Mouse (Mus musculus): Measurements from ENCODE around the gene Mrpl1.

Gene Mrpl1

DNA sequence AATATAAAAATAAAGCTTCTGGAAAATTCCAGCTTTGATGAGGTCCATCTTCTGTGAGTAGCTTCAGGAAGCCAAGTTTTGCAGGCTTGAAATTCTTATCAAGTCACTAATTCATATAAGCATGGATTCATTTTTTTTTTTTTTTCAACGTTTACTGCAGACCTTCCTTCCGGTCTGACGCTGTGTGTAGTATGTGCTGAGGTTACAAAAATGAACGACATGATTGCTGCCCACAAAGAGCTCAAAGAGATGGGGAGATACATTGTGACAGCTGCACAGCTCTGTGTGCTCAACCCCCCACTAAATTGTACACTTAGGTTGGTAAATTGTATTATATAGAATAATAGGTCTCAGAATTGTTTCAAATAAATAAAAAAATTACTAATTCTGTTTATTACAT, 750 bp upstream of the Mrpl1 start:
- no peak for DNase-seq

DNA sequence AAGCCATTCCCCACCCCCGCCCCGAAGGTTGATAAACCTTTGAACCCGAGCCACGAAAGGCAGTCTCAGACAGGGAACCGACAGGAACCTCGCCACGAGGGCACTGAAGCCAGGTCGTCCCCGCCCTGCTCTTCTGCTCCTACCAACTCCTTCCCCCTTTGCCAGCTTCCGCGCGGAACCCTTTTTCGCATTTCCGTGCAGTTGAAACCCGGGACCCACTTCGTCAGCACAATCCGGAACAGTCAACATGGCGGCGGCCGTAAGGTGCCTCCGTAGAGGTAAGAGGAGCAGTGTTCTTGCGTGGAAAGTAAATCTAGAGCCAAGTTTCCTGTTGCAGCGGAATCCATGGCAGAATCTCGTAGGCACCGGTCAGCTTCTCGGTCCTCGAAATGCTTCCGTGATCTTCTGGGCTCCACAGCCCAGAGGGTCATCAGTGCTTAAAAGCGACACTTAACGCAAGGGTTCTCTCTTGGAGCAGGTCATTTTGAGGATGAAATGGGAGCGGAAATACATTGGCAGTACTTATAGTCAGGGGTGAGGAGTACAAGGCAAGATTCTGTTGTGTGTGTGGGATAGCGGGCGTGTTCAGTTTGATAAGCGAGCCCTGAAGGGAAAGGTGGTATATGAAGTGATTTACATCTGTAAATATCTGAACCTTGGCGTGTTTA, 757 bp downstream of the Mrpl1 start:
- peak; percentile 92 for DNase-seq

DNA sequence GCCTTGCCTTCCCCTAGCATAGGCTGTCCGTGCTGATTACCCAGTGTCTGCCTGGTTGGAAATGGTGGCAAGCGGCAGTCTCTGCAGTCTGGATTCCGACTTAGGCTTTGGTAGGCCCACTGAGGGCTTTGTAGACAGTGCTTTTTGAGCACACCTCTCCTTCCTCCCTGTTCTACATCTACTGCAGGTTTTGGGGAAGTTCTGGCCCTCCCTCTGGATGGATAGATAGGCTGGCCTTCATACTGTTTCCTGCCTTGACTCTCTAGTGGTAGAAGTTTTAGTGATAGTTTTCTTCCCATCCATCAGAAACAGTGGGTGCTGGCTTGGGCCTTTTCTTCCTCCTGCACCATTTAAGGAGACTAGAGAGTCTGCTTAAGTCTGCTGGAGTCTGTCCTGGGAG, 9.4 kb downstream of the Mrpl1 start:
- no peak for DNase-seq

DNA sequence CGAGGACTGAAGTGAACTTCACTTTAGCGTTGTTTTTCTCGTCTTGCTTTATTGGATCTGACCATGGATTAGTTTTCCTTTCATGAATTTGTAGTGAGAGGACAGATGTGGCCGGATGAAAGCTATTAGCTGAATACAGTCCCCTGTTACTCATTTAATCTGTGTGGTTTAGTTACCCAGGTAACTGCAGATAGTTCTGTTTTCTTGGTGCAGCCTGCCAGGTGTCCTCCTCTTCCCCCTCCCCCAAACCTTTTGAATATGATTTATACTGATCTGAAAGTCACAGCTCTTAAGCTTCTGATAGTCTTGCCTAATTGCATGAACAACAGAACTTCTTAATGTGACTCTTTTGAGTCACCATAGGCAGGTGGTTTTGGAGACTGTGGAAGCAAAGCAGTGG, 10.2 kb downstream of the Mrpl1 start:
- DNase-seq: no peak

DNA sequence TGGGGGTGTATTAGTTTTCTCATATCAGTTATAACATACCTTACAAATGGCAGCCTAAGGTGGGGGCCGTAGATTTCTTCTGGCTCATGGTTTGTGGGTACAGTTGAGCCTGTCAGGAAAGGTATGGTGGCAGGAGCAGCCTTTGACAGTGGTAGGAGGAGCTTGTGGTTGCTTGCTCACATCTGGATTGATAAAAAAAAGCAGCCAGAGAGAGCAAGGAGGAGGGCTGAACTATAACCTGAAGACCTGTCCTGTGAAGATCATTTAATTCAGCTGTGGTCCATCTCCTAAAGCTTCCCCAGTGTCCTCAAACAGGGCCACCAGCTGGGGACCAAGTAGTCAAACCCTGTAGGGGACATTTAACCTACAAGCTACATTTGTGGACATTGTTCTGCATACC, 12.0 kb downstream of the Mrpl1 start:
- DNase-seq: no peak

DNA sequence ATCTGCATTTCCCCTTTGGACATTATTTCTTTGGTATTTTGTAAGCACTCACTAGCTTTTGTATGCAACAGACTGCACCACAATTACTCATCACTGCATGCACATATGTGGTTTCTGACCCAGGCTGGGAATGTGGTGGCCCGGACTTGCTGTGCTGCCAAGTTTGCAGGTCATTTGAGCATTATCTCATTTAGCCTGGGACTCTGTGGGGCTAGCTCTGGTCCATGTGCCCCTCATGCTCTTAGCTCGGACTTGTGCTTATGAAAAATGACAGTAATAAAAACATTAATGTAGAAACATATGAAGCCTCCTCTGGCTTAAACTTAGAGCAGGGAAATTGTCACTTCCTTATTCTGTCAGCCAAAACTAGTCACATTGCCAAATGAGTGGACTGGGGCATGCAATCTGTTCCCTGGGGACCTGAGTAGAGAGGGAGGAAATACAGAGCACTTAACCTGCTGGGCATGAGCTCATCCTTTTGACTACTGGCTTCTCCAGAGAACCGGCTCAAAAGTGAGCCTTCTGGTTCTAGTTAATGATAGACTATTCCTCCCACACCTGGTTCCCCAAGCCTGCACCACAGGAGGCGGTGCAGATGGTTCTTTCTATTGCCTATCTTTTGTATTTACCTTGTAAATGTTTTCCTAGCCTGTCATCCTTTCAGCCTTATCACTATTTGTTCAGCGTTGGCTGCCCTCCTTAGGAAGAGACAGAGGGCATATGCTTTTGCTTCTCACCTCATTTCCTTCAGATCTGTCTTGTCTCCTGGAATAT, 12.7 kb downstream of the Mrpl1 start:
- DNase-seq: no peak

DNA sequence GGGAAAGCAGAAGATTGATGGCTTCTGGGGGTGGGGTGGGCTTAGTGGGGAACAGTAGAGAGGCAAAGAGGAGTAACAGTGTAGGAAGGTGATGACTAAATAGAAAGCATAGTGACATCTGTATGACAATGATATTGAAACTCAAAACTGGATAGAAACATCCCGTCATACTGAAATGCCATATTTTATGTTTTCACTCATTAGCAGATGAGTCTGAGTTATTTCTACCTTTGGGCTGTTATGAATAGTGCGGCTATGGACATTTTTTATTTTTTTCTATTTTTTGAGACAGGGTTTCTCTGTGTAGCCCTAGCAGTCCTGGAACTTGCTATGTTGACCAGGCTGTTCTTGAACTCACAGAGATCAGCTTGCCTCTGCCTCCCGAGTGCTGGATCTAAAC, 13.7 kb downstream of the Mrpl1 start:
- DNase-seq: no peak

DNA sequence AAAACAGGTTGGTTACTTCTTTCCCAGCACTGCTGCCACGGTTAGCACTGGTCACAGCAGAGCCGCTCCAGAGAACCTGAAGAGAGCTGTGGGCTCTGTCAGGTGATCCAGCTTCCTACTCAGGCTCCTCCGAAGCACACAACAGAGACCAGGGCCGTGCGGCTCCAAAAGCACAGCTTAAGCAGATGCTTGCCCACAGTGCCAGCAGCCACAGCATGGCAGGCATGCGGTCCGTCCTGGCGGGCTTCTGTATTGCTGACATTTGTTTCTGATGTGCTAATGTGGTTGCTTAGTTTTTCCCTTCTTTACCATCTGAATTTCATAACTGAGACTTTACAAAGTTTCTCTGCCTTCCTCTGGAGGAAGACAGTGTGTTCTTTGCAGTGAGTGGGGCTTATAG, 17.2 kb downstream of the Mrpl1 start:
- no peak for DNase-seq

DNA sequence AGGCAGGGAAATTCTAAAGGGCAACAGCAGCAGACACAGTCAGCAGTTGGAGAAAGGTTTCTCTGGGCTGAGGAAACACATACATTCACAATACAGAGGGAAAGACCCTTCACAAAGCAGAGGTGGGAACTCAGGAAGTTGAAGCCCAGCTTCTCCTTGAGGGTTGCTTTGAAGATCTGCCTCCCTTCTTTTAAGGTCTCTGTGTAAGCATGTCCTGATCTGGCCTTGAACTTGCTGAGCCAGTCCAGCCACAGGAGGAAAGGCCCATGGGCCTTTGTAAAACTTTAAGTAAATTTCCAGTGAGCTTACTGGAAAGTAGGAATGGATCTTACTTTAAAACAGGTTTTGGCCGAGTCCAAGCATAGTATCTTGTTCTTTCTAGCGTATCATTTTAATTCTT, 19.7 kb downstream of the Mrpl1 start:
- DNase-seq: no peak

DNA sequence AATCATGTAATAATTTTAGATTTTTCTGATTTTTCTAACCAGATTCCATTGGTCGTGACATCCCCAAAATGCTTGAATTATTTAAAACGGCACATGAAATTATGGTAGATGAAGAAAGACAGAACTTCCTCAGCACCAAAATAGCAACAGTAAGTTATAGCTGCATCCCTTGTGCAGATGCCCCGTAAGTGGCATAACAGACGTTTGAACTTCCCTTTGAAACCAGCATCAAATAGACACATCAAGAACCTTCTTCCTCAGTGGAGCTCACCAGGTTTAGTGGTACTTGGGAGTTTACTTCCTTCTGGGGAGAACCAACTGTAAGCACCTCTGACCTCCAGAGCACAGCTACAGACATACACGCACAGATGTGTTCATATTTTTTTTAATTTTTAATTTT, 29.5 kb downstream of the Mrpl1 start:
- DNase-seq: no peak

DNA sequence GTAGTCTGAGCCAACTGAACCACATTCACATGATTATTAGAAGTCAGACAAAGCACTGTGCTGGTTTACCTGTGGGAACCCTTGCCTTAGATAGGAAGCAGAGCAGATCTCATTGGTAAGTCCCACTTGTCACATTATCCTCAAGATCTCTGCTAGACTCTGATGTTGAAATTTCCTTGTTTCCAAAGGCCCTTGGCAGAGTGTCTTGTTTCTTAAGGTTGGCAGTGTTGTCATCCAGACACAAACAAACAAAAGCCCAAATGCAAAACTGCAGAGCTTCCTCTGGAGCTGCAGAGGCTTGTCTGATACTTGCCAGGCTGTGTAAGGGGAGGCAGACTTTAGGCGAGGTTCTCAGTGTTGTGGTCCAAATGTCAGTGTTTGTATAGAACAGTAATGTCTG, 31.6 kb downstream of the Mrpl1 start:
- no peak for DNase-seq

DNA sequence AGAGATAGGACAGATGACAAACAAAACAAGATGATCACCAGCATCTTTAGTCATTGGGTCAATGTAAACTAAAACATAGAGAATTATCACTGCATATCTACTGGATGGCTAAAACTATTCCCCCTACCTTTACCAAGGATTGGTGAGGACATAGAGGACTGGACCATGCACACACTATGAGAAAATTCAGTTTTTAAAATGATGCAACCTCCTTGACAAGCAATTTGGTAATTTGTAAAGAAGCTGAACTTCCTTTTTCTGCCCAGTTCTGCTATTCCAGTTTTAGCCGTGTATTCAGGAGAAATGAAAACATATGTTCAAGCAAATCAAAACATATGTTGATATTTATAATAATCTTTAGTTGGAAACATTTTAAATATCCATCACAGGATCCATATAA, 35.2 kb downstream of the Mrpl1 start:
- no peak for DNase-seq

DNA sequence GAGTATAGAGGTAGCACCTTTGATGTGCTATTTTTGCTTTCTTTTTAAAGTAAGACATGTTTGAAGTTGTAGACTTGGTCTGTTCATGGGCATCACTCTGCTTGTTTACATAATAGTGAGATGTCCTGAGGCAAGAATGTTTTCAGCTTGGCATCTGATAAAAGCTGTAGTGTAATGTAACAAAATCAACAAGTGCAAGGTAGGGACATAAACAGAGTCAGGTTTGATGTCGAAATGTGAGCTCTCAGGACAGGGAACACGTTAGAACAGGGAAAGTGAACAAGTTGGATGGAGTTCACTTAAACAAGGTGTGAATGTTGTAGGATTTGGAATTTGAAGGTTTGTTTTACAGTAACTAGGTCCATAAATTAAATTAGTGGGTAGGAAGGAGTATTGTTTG, 44.7 kb downstream of the Mrpl1 start:
- DNase-seq: no peak

DNA sequence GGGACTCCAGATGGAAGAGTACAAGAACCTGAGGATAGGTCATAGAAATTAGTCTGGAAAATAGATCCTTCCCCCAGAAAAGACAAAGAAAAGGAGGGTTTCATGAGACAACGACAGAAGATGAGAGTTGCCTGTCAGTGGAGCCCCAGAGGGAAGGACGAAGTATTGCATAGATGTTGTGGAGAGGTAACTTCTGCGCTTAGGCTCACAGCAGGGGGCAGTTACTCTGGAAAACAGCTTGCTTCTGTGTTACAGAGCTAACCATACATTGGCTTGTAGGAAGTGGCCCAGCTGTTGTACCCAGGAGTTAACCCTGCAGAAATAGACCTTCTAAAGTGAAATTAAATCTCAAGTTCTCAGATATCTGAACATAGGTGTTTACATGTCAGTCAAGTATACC, 45.9 kb downstream of the Mrpl1 start:
- DNase-seq: no peak

DNA sequence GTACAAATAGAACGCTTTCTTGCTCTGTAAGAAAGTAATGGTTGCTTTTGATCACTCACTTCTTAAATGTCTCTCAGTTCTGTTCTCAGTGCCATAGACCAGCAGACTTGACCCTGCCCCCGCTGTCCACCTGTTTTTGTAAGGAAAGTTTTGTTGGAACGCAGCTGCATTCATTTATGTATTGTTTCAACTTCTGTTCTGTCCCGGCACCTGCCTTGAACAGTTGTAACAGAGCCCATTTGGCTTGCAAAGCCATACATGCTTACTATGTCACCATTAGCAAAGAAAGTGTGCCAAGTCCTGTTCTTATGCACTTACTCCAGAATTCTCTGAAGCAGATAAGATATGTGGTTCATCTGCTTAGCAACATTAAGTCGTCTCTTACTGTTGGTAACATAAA, 48.9 kb downstream of the Mrpl1 start:
- DNase-seq: no peak

DNA sequence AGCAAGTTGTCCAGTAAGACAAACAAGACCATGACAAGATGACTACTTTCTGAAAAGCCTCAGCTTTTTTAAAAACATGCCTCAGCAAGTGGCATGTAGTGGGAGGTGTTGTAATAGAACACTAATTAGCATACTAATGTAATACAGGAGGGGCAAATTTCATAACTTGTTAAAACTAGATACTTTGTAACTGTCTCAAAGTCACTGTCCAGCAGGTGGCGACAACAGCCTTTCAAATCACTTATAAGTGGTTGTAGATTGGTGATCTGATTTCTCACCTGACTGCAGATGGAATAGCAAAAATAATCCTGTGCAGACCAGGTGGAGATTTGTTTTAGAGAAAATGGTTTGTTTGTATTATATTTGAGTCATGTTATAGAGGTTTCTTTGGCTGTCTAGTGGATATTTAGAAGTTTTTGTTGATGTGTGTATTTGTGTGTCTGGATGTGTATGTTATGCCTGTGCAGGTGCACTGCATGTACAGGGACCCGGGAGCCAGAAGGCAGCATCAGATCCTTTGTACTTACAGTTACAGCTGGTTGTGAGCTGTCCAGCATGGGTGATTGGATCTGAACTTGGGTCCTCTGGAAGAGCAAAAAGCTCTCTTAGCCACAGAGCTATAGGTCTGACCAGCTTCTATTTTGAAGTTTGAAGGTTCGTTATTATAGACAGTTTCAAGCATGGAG, 57.9 kb downstream of the Mrpl1 start:
- peak; percentile 75 for DNase-seq

DNA sequence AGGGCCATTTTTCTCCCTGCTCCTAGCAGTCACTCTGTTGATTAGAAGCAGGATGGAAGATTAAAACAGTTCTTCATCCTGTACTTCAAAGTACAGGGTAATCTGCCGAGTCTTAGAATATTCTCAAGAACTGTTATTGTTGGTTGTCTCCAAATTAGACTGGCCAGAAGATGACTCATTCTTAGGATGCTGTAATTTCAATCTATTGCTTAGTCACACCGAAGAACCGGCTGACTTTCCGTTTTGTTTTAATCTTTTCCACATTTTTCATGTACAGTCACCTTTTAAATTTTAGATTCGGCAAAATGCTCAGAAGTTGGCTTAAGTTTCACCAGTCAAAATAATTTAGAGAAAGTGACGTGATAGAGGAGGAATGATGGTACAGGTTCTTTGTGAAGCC, 61.8 kb downstream of the Mrpl1 start:
- DNase-seq: no peak

DNA sequence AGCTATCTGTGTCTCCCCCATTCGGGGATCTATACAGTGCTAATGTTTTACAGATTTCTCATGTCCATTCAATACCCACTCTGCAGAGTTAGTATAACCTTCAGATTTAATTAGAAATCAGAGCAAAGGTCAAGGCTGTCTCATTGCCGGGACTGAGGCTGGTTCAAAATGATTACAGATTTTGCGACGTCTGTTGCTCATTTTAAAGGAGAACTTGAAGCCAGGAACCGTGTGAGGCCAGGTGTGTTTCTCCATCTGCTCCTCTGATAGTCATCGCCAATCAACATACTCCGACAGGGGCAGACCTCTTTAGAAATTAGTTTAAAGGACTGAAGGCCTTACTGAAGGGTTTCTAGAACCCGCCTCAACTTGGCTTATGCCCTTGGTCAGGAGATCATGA, 96.5 kb downstream of the Mrpl1 start:
- no peak for DNase-seq

DNA sequence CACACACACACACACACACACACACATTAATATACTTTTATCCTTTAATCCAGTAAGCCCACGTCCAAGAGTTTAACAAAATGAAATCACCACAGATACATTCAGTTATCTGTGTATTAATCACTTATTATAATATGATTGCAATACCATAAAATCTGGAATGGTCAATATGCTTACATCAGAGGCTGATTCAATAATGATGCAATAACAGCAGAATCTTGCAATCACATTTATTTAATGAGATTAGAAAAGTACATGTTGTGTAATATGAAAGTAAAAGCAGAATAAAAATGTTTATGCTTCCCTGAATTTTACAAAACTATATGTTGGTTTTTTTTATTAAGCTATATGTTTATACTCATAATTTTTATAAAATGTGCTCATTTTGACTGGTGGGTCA, 97.0 kb downstream of the Mrpl1 start:
- no peak for DNase-seq

DNA sequence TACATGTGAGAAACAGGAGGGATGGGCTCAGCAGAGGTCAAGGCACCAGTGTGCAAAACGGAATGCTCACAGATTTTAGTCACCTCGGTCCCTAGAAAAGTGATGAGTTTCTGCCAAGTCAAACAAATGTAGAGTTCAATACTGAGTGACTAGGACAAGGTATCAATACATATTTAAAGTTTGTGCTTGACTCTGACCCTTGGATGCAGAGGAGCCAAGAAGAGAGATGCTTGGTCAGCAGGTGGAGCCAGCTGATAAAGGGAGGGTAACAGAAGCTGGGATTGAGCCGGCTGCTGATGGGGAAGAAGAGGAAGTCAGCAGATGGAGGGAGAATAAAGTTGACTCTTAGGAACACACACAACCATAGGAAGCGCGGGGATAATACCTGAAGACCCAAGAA, 97.5 kb downstream of the Mrpl1 start:
- DNase-seq: peak; percentile 11

DNA sequence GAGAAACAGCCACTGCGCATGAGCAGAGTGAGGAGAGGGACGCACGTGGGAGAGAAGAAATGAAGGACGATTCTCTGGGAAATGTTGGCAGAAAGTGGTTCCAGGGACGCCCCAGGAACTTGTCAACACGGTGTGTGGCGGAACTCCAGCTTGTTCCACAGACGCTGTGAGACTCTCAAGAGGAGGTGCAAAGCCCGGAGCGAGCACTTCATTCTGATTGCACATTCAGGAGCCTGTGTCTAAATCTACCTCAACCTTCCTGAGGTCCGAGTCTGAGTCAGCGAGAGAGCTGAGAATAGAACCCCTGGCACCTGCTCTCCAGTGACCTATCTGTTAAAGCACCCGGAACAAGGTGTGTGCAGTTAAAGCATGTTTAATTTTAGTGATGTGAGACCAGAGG, 98.8 kb downstream of the Mrpl1 start:
- DNase-seq: no peak

DNA sequence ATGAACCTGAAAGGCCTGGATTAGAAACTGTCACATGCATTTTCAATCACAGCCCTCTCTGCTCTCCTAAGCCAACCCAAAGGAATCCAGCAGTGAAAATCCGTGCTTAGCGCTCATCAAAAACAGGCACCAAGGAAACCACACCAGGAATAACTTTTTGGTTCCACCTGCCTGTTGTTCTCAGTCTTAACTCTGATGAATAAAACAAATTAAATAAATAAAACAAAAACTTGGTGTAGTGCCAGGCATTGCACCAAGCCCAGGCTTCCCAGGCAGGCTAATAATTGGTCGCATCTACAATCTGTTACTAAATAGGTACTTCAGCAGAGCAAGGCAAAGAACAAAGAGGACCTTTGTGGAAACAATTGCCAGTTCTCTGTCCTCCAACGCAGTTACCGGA, 99.4 kb downstream of the Mrpl1 start:
- DNase-seq: no peak

DNA sequence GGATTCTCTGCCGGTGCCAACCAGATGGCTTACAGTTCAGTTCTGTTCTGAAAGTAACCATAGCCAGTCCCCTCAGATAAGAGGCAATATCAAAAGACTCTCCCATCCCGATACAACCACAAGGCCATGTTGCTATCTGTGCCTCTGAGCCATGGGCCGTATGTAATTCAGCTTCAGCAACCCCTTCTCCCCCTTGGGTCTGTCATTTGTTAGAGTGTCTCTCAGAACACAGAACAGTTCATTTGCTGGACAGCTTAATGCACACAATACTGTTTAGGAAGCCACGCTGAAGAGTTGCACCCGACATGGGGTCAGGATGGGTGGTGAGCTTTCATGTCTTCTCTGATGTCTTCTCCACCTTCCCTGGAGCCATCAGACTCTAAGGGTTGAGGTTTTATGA, 100.3 kb downstream of the Mrpl1 start:
- DNase-seq: no peak

DNA sequence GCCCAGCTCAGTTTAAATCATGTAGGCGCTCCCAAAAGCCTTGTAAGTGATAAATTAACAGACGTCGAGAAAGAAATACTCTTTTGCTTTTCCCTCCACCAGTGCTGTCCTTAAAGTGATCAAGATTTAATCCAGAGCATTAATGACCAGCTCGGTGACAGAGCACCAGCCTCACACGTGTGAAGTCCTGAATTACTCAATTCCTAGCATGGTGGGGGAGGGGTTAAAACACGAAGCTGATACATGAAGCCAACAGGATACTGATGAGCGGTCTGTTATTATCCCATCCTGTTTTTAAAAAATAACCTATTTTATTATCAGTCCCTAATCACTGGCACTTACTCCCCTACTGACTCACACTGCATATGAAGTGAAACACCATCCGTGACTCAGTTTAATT, 102.4 kb downstream of the Mrpl1 start:
- no peak for DNase-seq
